In genomic region chrX:150147021-150147685, GRCm38 (mm10) we compare ENCODE assay signal across 23 mouse cellular contexts.
"Had no signal": no experiment of that assay in that cellular context is flagged by ENCODE, and none has a peak within 500 bp of the region (broad histone marks: within the 10 kb centered on the region; RNA-seq: fewer than 3 reads in every experiment).

No protein-coding gene starts in this region.

- DNase-seq: gastrocnemius, postnatal 14 days; heart, adult 18-20 months; heart, postnatal 10 days; heart, postnatal 4 days; kidney, adult 11 months; kidney, adult 8-10 months; kidney, postnatal 14 days; kidney, postnatal 36 days; layer of hippocampus, adult 9-11 months; layer of hippocampus, postnatal 36 days; left cerebral cortex, postnatal 4 days; lung, adult 18-20 months had no signal

- H3K36me3 ChIP-seq: heart, embryonic 10.5 days; heart, embryonic 12.5 days; hindbrain, embryonic 13.5 days; hindbrain, embryonic 15.5 days; kidney, embryonic 15.5 days; limb, embryonic 13.5 days; limb, embryonic 15.5 days; liver, embryonic 12.5 days had no signal

- H3K27ac ChIP-seq: heart, embryonic 10.5 days; hindbrain, embryonic 13.5 days; hindbrain, embryonic 15.5 days; hindbrain, postnatal 0 days; kidney, embryonic 15.5 days; kidney, postnatal 0 days; limb, embryonic 13.5 days; limb, embryonic 15.5 days; liver, embryonic 12.5 days; liver, embryonic 14.5 days had no signal

- H3K9me3 ChIP-seq: heart, embryonic 10.5 days; hindbrain, embryonic 13.5 days; hindbrain, embryonic 15.5 days; kidney, embryonic 15.5 days; limb, embryonic 15.5 days; liver, embryonic 12.5 days had no signal

- H3K4me1 ChIP-seq: heart, embryonic 10.5 days; heart, embryonic 12.5 days; hindbrain, embryonic 13.5 days; hindbrain, embryonic 15.5 days; kidney, embryonic 15.5 days; limb, embryonic 13.5 days; limb, embryonic 15.5 days; liver, embryonic 12.5 days had no signal

- H3K27me3 ChIP-seq: heart, embryonic 12.5 days; hindbrain, embryonic 13.5 days; hindbrain, embryonic 15.5 days; kidney, embryonic 15.5 days; limb, embryonic 13.5 days; limb, embryonic 15.5 days; liver, embryonic 12.5 days had no signal

- H3K4me3 ChIP-seq: heart, embryonic 10.5 days; heart, embryonic 12.5 days; hindbrain, embryonic 13.5 days; hindbrain, embryonic 15.5 days; kidney, embryonic 15.5 days; limb, embryonic 13.5 days; limb, embryonic 15.5 days; liver, embryonic 12.5 days had no signal
